Mouse (Mus musculus): ENCODE data around the gene 2310034C09Rik. TPM values are rescaled to one million over a fixed set of nuclear protein-coding genes. Genes with fewer than 3 reads are reported as not detected.
"Not testable (repeated sequence)": the region's sequence is repeated elsewhere in the genome, so short reads cannot be mapped to it uniquely, and the experiment has no call there.

The 2310034C09Rik gene
- polyA plus RNA-seq, 1 experiment from 2014 or later, result 0.09 TPM

DNA sequence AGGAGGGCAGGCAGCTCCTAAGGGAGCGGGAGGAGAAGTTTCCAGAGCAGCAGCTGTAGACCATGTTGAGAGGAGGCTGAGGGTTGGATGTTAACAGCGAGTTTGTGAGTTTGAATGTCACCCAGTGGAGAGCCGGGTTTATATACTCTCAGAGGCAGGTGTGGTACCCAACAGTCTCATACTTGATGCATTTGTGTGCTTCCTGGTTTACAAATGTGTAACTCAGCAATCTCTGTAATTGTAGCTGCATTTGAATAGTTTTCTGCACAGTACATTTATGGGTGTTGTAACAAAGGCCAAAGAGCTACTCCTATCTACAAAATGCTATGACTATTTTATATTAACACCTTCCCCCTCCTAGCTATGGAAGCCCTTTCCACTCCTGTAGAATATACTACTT is 7.1 kb upstream of the 2310034C09Rik start, which contains the start of gene Krtap13:
Gene Krtap13 (minus strand): TSS at position 101 of the 400 bp plus-strand sequence.
- WGBS (ENCODE audit: insufficient replicate concordance), result 62% methylated on average over 3 of the region's 3 CpGs
- H3K27ac ChIP-seq (ENCODE audit: low read length); H3K27me3 ChIP-seq (ENCODE audit: control insufficient read depth, insufficient read depth, low read depth, low read length); H3K9ac ChIP-seq (ENCODE audit: low read depth, low read length); H3K36me3 ChIP-seq (ENCODE audit: control insufficient read depth, insufficient read depth); H3K4me1 ChIP-seq (ENCODE audit: control insufficient read depth, low read depth, low read length); H3K9me3 ChIP-seq (replicated peaks; ENCODE audit: control insufficient read depth, low read length); H3K4me3 ChIP-seq (ENCODE audit: low read depth, low read length); H3K4me2 ChIP-seq (ENCODE audit: low read depth, low read length); ATAC-seq (ENCODE audit: low read depth): not testable (repeated sequence)

DNA sequence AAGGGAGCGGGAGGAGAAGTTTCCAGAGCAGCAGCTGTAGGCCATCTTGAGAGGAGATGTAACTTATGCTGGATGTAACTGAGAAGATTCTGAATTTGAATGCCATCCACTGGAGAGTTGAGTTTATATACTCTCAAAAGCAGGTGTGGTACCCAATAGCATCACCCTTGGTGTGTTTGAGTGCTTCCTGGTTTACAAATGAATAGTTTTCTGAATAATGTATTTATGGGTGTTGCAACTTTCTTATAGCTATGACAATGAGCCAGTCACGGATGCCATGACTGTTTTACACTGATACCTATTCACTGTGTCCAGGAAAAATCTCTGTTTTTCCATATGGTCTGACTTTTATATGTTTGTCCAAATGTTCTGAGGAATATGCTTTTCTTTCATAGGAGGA is 15.5 kb downstream of the 2310034C09Rik start, which contains the start of gene 2310057N15Rik:
Gene 2310057N15Rik (minus strand): TSS at position 101 of the 400 bp plus-strand sequence.
- Histone ChIP-seq H3K4me1 (ENCODE audit: control insufficient read depth, low read depth, low read length) (no peaks in the 10 kb centered on the region), H3K27ac (ENCODE audit: low read length) (no peak within 1 kb of the TSS), H3K9me3 (replicated peaks; ENCODE audit: control insufficient read depth, low read length) (no peaks in the 10 kb centered on the region), H3K4me3 (ENCODE audit: low read depth, low read length) (no peak within 1 kb of the TSS), H3K27me3 (ENCODE audit: control insufficient read depth, insufficient read depth, low read depth, low read length) (no peaks in the 10 kb centered on the region), H3K36me3 (ENCODE audit: control insufficient read depth, insufficient read depth) (no peaks in the 10 kb centered on the region), H3K9ac (ENCODE audit: low read depth, low read length) (no peak within 1 kb of the TSS), H3K4me2 (ENCODE audit: low read depth, low read length) (no peak within 1 kb of the TSS)
- WGBS (ENCODE audit: insufficient replicate concordance), result 52% methylated on average over 2 of the region's 2 CpGs
- no peak for ATAC-seq (ENCODE audit: low read depth)

DNA sequence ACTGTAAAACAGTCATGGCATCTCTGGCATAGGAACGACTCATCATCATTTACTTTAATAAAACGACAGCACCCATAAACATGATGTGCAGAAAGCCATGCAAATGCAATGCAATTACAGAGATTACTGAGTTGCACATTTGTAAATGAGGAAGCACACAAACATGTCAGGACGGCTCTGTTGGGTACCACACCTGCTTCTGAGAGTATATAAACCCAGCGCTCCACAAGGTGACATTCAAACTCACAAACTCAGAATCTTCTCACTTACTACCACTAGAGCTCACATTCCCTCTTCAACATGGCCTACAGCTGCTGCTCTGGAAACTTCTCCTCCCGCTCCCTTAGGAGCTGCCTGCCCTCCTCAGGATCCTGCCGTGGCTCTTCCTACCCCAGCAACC is 18.9 kb downstream of the 2310034C09Rik start, which contains the start of gene Gm5965:
Gene Gm5965 (plus strand): TSS at position 301 of the 400 bp plus-strand sequence.
- ATAC-seq (ENCODE audit: low read depth), result no peak
- WGBS (ENCODE audit: insufficient replicate concordance), result 58% methylated on average over 5 of the region's 6 CpGs

DNA sequence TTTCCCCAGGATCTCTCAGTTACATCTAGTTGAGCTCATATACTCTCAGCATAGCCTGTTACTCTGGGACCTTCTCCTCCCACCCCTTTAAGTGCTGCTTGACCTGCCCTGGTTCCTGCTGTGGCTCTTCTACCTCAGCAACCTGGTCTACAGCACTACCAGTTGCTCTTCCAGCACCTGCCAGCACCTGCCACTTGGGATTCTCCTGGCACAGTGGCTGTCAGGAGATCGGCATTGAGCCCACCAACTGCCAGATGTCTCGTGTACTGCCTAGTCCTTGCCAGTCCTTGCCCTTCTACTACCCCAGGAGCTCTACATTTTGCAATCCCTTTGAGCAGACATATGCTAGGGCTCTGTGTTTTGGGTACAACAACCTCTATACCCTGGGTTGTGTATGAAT is 28.1 kb downstream of the 2310034C09Rik start:
- H3K36me3 ChIP-seq (ENCODE audit: control insufficient read depth, insufficient read depth), result no peaks in the 10 kb centered on the region
- ATAC-seq (ENCODE audit: low read depth), result no peak
- no peak overlapping the region for H3K4me2 ChIP-seq (ENCODE audit: low read depth, low read length)
- no peak overlapping the region for H3K27ac ChIP-seq (ENCODE audit: low read length)
- 47% methylated on average over 2 of the region's 2 CpGs for WGBS (ENCODE audit: insufficient replicate concordance)
- no peaks in the 10 kb centered on the region for H3K9me3 ChIP-seq (replicated peaks; ENCODE audit: control insufficient read depth, low read length)
- no peak overlapping the region for H3K9ac ChIP-seq (ENCODE audit: low read depth, low read length)
- no peaks in the 10 kb centered on the region for H3K4me1 ChIP-seq (ENCODE audit: control insufficient read depth, low read depth, low read length)
- no peak overlapping the region for H3K4me3 ChIP-seq (ENCODE audit: low read depth, low read length)
- H3K27me3 ChIP-seq (ENCODE audit: control insufficient read depth, insufficient read depth, low read depth, low read length), result no peaks in the 10 kb centered on the region

More for the DNA sequence above, 18.9 kb downstream of the 2310034C09Rik start, which contains the start of gene Gm5965:
- no peaks in the 10 kb centered on the region for H3K36me3 ChIP-seq (ENCODE audit: control insufficient read depth, insufficient read depth)
- no peak within 1 kb of the TSS for H3K4me3 ChIP-seq (ENCODE audit: low read depth, low read length)
- H3K9me3 ChIP-seq (replicated peaks; ENCODE audit: control insufficient read depth, low read length), result no peaks in the 10 kb centered on the region
- H3K4me1 ChIP-seq (ENCODE audit: control insufficient read depth, low read depth, low read length), result no peaks in the 10 kb centered on the region
- no peak within 1 kb of the TSS for H3K4me2 ChIP-seq (ENCODE audit: low read depth, low read length)
- no peak within 1 kb of the TSS for H3K27ac ChIP-seq (ENCODE audit: low read length)
- no peak within 1 kb of the TSS for H3K9ac ChIP-seq (ENCODE audit: low read depth, low read length)
- no peaks in the 10 kb centered on the region for H3K27me3 ChIP-seq (ENCODE audit: control insufficient read depth, insufficient read depth, low read depth, low read length)

Other genes with a start within 250 kb of the 2310034C09Rik start
- gene Cldn8, start 195.7 kb upstream of the 2310034C09Rik start, polyA plus RNA-seq (2015; fragmentation: Nextera tagmentation; extraction: Ambion mirVana), result 0.09 and 0.37 TPM in 2 replicates
- gene Krtap24-1, start 146.6 kb upstream of the 2310034C09Rik start, polyA plus RNA-seq (2015; fragmentation: Nextera tagmentation; extraction: Ambion mirVana), result not detected in 2 replicates
- not detected in 2 replicates for gene 2310079G19Rik, start 131.2 kb upstream of the 2310034C09Rik start, polyA plus RNA-seq (2015; fragmentation: Nextera tagmentation; extraction: Ambion mirVana)
- not detected in 2 replicates for gene Krtap26-1, start 111.1 kb upstream of the 2310034C09Rik start, polyA plus RNA-seq (2015; fragmentation: Nextera tagmentation; extraction: Ambion mirVana)
- gene Krtap27-1, start 87.2 kb upstream of the 2310034C09Rik start, polyA plus RNA-seq (2015; fragmentation: Nextera tagmentation; extraction: Ambion mirVana), result not detected in 2 replicates
- not detected in 2 replicates for gene 2310061N02Rik, start 50.9 kb upstream of the 2310034C09Rik start, polyA plus RNA-seq (2015; fragmentation: Nextera tagmentation; extraction: Ambion mirVana)
- gene Krtap13-1, start 30.0 kb upstream of the 2310034C09Rik start, polyA plus RNA-seq (2015; fragmentation: Nextera tagmentation; extraction: Ambion mirVana), result not detected in 2 replicates
- not detected in 2 replicates for gene Krtap13, start 7.2 kb upstream of the 2310034C09Rik start, polyA plus RNA-seq (2015; fragmentation: Nextera tagmentation; extraction: Ambion mirVana)
- gene 2310057N15Rik, start 15.4 kb downstream of the 2310034C09Rik start, polyA plus RNA-seq (2015; fragmentation: Nextera tagmentation; extraction: Ambion mirVana), result not detected in 2 replicates
- gene Gm5965, start 19.0 kb downstream of the 2310034C09Rik start, polyA plus RNA-seq (2015; fragmentation: Nextera tagmentation; extraction: Ambion mirVana), result not detected in 2 replicates
- not detected in 2 replicates for gene Gm20741, start 53.4 kb downstream of the 2310034C09Rik start, polyA plus RNA-seq (2015; fragmentation: Nextera tagmentation; extraction: Ambion mirVana)
- gene Krtap15, start 61.4 kb downstream of the 2310034C09Rik start, polyA plus RNA-seq (2015; fragmentation: Nextera tagmentation; extraction: Ambion mirVana), result not detected in 2 replicates
- not detected in 2 replicates for gene Krtap14, start 67.3 kb downstream of the 2310034C09Rik start, polyA plus RNA-seq (2015; fragmentation: Nextera tagmentation; extraction: Ambion mirVana)
- not detected in 2 replicates for gene Krtap19-1, start 110.6 kb downstream of the 2310034C09Rik start, polyA plus RNA-seq (2015; fragmentation: Nextera tagmentation; extraction: Ambion mirVana)
- not detected in 2 replicates for gene Krtap19-2, start 115.4 kb downstream of the 2310034C09Rik start, polyA plus RNA-seq (2015; fragmentation: Nextera tagmentation; extraction: Ambion mirVana)
- not detected in 2 replicates for gene Krtap19-3, start 119.2 kb downstream of the 2310034C09Rik start, polyA plus RNA-seq (2015; fragmentation: Nextera tagmentation; extraction: Ambion mirVana)
- not detected in 2 replicates for gene Krtap19-4, start 126.2 kb downstream of the 2310034C09Rik start, polyA plus RNA-seq (2015; fragmentation: Nextera tagmentation; extraction: Ambion mirVana)
- not detected in 2 replicates for gene Krtap19-5, start 137.6 kb downstream of the 2310034C09Rik start, polyA plus RNA-seq (2015; fragmentation: Nextera tagmentation; extraction: Ambion mirVana)
- not detected in 2 replicates for gene Krtap19-9b, start 173.4 kb downstream of the 2310034C09Rik start, polyA plus RNA-seq (2015; fragmentation: Nextera tagmentation; extraction: Ambion mirVana)
- gene Krtap16-3, start 204.0 kb downstream of the 2310034C09Rik start, polyA plus RNA-seq (2015; fragmentation: Nextera tagmentation; extraction: Ambion mirVana), result not detected in 2 replicates